Mouse (Mus musculus): ENCODE measurements around the gene Tnr. TPM values are rescaled to one million over a fixed set of nuclear protein-coding genes. Genes with fewer than 3 reads are reported as not detected.

Gene Tnr
- total and polyA plus RNA-seq, 3 experiments = not detected

DNA sequence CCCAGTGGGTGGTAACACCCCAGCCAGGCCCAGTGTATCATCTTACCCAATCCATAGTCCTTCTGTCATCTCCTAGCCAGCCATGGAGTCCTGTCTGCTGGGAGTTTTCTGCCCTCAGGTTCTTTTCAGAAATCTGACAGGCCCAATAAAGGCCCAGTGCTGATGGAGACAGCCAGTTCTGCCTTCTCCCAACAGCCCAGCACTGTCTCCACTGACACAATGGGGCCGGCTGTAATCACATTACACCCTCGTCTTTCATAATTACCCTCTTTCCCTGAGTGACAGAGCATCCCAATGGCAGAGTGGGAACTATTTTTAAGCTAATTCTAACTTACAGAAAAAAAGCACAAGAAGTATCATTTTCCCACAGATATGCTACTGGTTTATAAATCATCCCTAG, 316.8 kb downstream of the Tnr start:
- peaks cover 67% of the 10 kb centered on the region for H3K27me3 ChIP-seq (replicated peaks)
- H3K9me3 ChIP-seq (replicated peaks; ENCODE audit: low read length) = no peaks in the 10 kb centered on the region
- no peaks in the 10 kb centered on the region for H3K36me3 ChIP-seq (replicated peaks in 1 of 2; ENCODE audit: control insufficient read depth in 1 of 2, insufficient read depth in 1 of 2, low read length in 1 of 2)
- H3K9ac ChIP-seq (ENCODE audit: insufficient read depth, low read depth) = no peak overlapping the region
- no peaks in the 10 kb centered on the region for H3K4me1 ChIP-seq (ENCODE audit: control insufficient read depth in 1 of 2, insufficient read depth in 2 of 2)
- no peak overlapping the region for H3K4me2 ChIP-seq (ENCODE audit: insufficient read depth, low read depth, poor library complexity, severe bottlenecking)
- DNase-seq (ENCODE audit: extremely low read depth) = no peak
- dilution Hi-C loops (cut with MboI; ENCODE audit: extremely low pct_ligation_motif_present, extremely low pct_unique_long_range_greater_than_20kb, low sequenced_read_pairs) = no loop called here
- in situ Hi-C loops (cut with MboI; ENCODE audit: low pct_ligation_motif_present, low pct_unique_long_range_greater_than_20kb, low sequenced_read_pairs) = no loop called here
- H3K27ac ChIP-seq (ENCODE audit: insufficient read depth, low read depth) = no peak overlapping the region
- no peak for TF ChIP-seq POLR2AphosphoS2 (IDR thresholded peaks at IDR 0.05; ENCODE audit: low read depth, low read length)
- TF ChIP-seq GABPA (IDR thresholded peaks at IDR 0.05; ENCODE audit: insufficient replicate concordance, low read depth, low read length) = no peak
- TF ChIP-seq HCFC1 (IDR thresholded peaks at IDR 0.05; ENCODE audit: low read depth, low read length) = no peak
- no peak for TF ChIP-seq USF2 (conservative IDR thresholded peaks at IDR 0.05; ENCODE audit: low read depth, low read length)
- no peak for TF ChIP-seq KAT2A (IDR thresholded peaks at IDR 0.05; ENCODE audit: insufficient replicate concordance, low read length)
- no peak for TF ChIP-seq ZC3H11A (IDR thresholded peaks at IDR 0.05; ENCODE audit: low read depth, low read length)
- TF ChIP-seq MAX (IDR thresholded peaks at IDR 0.05; ENCODE audit: low read length) = no peak
- TF ChIP-seq NELFE (IDR thresholded peaks at IDR 0.05; ENCODE audit: low read depth, low read length) = no peak
- TF ChIP-seq E2F4 (IDR thresholded peaks at IDR 0.05; ENCODE audit: insufficient replicate concordance, low read depth, low read length) = no peak
- no peak for TF ChIP-seq RAD21 (IDR thresholded peaks at IDR 0.05; ENCODE audit: low read depth, low read length)
- no peak for TF ChIP-seq CHD1 (IDR thresholded peaks at IDR 0.05; ENCODE audit: low read depth, low read length)
- no peak for TF ChIP-seq POLR2A (IDR thresholded peaks at IDR 0.05; ENCODE audit: low read depth, low read length)
- TF ChIP-seq BHLHE40 (IDR thresholded peaks at IDR 0.05; ENCODE audit: low read depth, low read length) = no peak
- TF ChIP-seq CHD2 (IDR thresholded peaks at IDR 0.05; ENCODE audit: low read length) = no peak
- TF ChIP-seq JUN (IDR thresholded peaks at IDR 0.05; ENCODE audit: insufficient read depth, low read depth, low read length) = no peak
- TF ChIP-seq NRF1 (IDR thresholded peaks at IDR 0.05; ENCODE audit: low read depth, low read length) = no peak
- TF ChIP-seq MEF2A (IDR thresholded peaks at IDR 0.05; ENCODE audit: borderline replicate concordance, low read depth, low read length) = no peak
- no peak for TF ChIP-seq JUND (conservative IDR thresholded peaks at IDR 0.05; ENCODE audit: low read depth, low read length)
- no peak for TF ChIP-seq MYC (IDR thresholded peaks at IDR 0.05; ENCODE audit: low read depth, low read length)
- no peak overlapping the region for H3K4me3 ChIP-seq (replicated peaks in 1 of 3; ENCODE audit: low read depth in 2 of 3, low read length in 2 of 3, poor library complexity in 1 of 3)
- H3K79me2 ChIP-seq (replicated peaks; ENCODE audit: control insufficient read depth, extremely low read depth, insufficient read depth, poor library complexity, severe bottlenecking) = no peaks in the 10 kb centered on the region

DNA sequence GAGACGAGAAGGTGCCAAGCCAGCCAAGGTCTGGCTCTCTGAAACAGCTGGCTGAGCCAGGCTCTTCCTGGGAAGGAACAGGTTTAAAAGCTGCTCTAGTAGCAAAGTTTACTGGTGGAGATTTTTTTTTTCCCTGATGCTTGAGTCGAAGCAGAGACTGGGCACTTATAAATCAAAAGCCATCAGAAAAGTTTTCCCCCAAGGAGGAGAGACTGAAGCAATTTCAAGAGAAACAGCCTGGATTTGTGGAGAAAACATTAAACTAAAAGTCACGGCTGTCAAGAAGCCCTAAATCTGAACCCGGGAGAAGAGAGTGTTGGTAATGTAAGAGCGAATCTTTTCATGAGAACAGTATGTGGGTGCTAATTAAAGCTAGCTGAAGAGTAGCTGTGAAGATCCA, 319.3 kb downstream of the Tnr start:
- no peak overlapping the region for H3K4me2 ChIP-seq (ENCODE audit: insufficient read depth, low read depth, poor library complexity, severe bottlenecking)
- H3K79me2 ChIP-seq (replicated peaks; ENCODE audit: control insufficient read depth, extremely low read depth, insufficient read depth, poor library complexity, severe bottlenecking) = no peaks in the 10 kb centered on the region
- no peak overlapping the region for H3K4me3 ChIP-seq (replicated peaks in 1 of 3; ENCODE audit: low read depth in 2 of 3, low read length in 2 of 3, poor library complexity in 1 of 3)
- H3K4me1 ChIP-seq (ENCODE audit: control insufficient read depth in 1 of 2, insufficient read depth in 2 of 2) = no peaks in the 10 kb centered on the region
- peaks cover 62% of the 10 kb centered on the region for H3K27me3 ChIP-seq (replicated peaks)
- no peak overlapping the region for H3K9ac ChIP-seq (ENCODE audit: insufficient read depth, low read depth)
- TF ChIP-seq RAD21 (IDR thresholded peaks at IDR 0.05; ENCODE audit: low read depth, low read length) (no peak), PAX5 (IDR thresholded peaks at IDR 0.05; ENCODE audit: low read length) (no peak), IRF4 (IDR thresholded peaks at IDR 0.05; ENCODE audit: low read depth, low read length) (no peak), CHD2 (IDR thresholded peaks at IDR 0.05; ENCODE audit: low read length) (no peak), TBP (conservative IDR thresholded peaks at IDR 0.05; ENCODE audit: low read depth, low read length) (no peak), MAFK (IDR thresholded peaks at IDR 0.05; ENCODE audit: insufficient replicate concordance, low read length) (no peak), ETS1 (conservative IDR thresholded peaks at IDR 0.05; ENCODE audit: low read depth, low read length) (no peak), ZNF384 (IDR thresholded peaks at IDR 0.05; ENCODE audit: low read depth, low read length) (no peak), POLR2A (IDR thresholded peaks at IDR 0.05; ENCODE audit: low read depth, low read length) (no peak), CHD1 (IDR thresholded peaks at IDR 0.05; ENCODE audit: low read depth, low read length) (no peak), EP300 (IDR thresholded peaks at IDR 0.05; ENCODE audit: low read length) (no peak), MAZ (IDR thresholded peaks at IDR 0.05; ENCODE audit: low read depth, low read length) (no peak), RCOR1 (conservative IDR thresholded peaks at IDR 0.05; ENCODE audit: low read depth, low read length) (no peak), SIN3A (IDR thresholded peaks at IDR 0.05; ENCODE audit: low read length) (no peak), JUN (IDR thresholded peaks at IDR 0.05; ENCODE audit: insufficient read depth, low read depth, low read length) (no peak), MEF2A (IDR thresholded peaks at IDR 0.05; ENCODE audit: borderline replicate concordance, low read depth, low read length) (no peak)
- no peaks in the 10 kb centered on the region for H3K36me3 ChIP-seq (replicated peaks in 1 of 2; ENCODE audit: control insufficient read depth in 1 of 2, insufficient read depth in 1 of 2, low read length in 1 of 2)
- in situ Hi-C loops (cut with MboI; ENCODE audit: low pct_ligation_motif_present, low pct_unique_long_range_greater_than_20kb, low sequenced_read_pairs) (no loop called here), dilution Hi-C loops (cut with MboI; ENCODE audit: extremely low pct_ligation_motif_present, extremely low pct_unique_long_range_greater_than_20kb, low sequenced_read_pairs) (no loop called here)
- H3K27ac ChIP-seq (ENCODE audit: insufficient read depth, low read depth) = no peak overlapping the region
- H3K9me3 ChIP-seq (replicated peaks; ENCODE audit: low read length) = no peaks in the 10 kb centered on the region
- no peak for DNase-seq (ENCODE audit: extremely low read depth)

Measured in CH12.LX (cell line).